Mouse (Mus musculus): ENCODE results near the gene Zfp961.
"Not testable (repeated sequence)": the region's sequence is repeated elsewhere in the genome, so short reads cannot be mapped to it uniquely, and the experiment has no call there.

The Zfp961 gene

DNA sequence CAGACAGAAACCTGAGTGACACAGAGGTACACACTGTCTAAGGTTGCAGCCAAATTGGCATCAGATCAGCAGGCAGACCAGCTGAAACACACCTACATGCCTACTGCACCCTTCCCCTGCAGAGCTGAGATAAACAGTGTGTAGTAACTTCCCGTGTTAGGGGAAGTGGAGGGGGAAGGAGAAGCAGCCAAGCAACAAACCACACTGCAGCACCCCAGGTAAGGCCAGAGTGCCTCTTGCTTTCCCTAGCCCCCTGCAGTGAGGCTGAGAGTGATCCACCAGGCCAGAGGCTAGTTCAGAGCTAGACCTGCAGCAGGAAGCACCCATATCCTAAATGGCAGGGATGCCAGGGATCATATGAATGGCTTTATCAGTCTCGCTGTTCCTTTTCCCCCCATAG is 66.5 kb downstream of the Zfp961 start:
- not testable (repeated sequence) for DNase-seq (ENCODE audit: low spot score)

GRCm38 (mm10) chr8:72018141-72018540 is 67.3 kb downstream of the Zfp961 start:
- DNase-seq (ENCODE audit: low spot score), result no peak

- not testable (repeated sequence) for DNase-seq (ENCODE audit: low spot score)
Observed at GRCm38 (mm10) chr8:72019022-72019421, 68.2 kb downstream of the Zfp961 start.

DNA sequence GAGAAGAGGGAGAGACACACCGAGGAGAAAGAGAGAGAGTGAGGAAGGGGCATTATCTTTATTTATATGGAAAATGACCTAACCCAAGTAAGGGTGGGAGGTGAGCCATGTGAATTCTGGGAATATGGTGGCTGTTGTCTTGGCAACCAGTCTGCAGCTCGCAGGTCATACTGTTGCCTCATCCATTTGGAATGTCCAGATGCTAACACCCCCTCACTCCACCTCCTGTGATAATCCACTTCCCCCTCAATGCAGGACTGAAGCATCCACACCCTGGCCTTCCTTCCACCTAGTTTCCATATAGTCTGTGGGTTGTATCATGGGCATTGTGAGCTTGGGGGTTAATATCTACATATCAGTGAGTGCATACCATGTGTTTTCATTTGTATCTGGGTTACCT is 69.0 kb downstream of the Zfp961 start:
- DNase-seq (ENCODE audit: low spot score), result no peak

DNA sequence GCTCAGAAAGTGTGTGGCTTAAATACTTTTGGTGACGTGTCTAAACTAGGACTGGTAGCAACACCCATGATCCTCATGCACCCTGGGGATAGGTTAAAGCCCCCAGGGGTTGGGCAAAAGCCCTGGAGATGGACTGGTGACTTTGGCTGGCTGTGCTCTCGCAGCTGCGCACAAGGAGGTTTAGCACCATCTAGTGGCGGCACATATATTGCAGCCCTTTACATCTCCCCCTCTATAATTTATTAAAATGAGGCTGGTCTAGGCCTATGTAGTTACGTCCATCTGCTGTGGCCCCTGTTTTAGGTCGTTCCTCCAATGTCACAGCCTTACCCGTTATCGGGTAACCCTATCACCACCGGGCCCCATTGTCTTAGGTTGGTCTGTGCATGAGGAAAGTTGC is 74.0 kb downstream of the Zfp961 start:
- peak; percentile 45 for DNase-seq (ENCODE audit: low spot score)

- peak; percentile 43 for DNase-seq (ENCODE audit: low spot score)
Observed at GRCm38 (mm10) chr8:72032926-72033325, 82.1 kb downstream of the Zfp961 start.

DNA sequence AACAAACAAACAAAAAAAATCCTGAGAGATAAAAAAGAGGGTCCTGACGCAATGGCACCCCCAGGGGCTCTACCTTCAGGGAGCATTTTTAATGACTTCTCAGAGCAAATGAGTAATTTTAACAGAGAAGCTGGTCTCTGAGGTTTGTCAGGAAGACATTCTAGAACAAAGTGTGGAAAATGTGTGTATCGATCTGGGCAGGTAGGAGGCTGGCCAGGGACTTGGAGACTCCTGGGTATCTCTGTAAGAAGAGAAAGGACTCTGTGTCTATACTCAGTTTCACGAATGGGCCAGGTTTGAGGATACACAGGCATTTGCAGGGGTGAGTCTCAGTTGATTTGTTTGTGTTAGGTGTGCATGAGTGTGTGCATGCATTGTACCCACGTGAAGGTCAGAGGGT is 90.1 kb downstream of the Zfp961 start, which contains the start of gene Olfr372:
Olfr372 (plus strand) TSS at position 301 of the 400 bp plus-strand sequence.
- DNase-seq (ENCODE audit: low spot score), result not testable (repeated sequence)

DNA sequence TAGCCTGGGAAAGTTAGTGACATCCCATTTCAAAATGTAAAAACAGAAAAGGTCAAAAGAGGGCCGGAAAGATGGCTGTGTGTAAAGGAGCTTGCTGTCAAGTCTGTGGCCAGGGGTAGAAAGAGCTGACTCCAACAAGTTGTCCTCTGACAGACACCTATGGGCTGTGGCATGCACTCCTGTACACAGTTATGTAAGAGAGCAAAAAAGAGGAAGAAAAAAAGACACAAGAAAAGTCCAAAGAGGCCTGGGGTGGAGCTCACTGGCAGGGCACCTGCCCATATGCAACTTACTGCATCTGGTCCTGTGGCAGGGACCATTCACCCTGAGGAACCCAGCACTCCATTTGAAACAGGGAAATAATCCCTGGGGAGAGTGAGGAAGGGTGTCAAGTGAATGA is 91.7 kb downstream of the Zfp961 start:
- DNase-seq (ENCODE audit: low spot score), result no peak
